Mouse (Mus musculus) forebrain, embryonic 13.5 days (tissue): ENCODE measurements around the gene Nxph4. TPM values are rescaled to one million over a fixed set of nuclear protein-coding genes. Genes with fewer than 3 reads are reported as not detected.
A peak's percentile ranks its signal among the peaks of the same experiment; 100 is the strongest.

Experiments used
- ATAC-seq: fragments of 200-750 bp; cut with Nextera tagmentation; 2 replicates; pipeline ENCODE4 v1.8.0; 2017
- H3K27ac ChIP-seq: fragments of 300-500 bp; sonication (generic); 2 replicates; pipeline ENCODE4 v1.5.1; 2015; ENCODE audit warnings: inconsistent platforms, mild to moderate bottlenecking, moderate library complexity
- H3K27me3 ChIP-seq: fragments of 300-500 bp; sonication (generic); 2 replicates; pipeline ENCODE4 v1.6.1; 2015; ENCODE audit warnings: mild to moderate bottlenecking, inconsistent platforms
- H3K36me3 ChIP-seq: fragments of 300-500 bp; sonication (generic); 2 replicates; pipeline ENCODE4 v1.6.1; 2015; ENCODE audit warnings: mild to moderate bottlenecking, inconsistent platforms; ENCODE audit not compliant: poor library complexity, severe bottlenecking
- H3K4me1 ChIP-seq: fragments of 300-500 bp; sonication (generic); 2 replicates; pipeline ENCODE4 v1.6.1; 2015; ENCODE audit warnings: inconsistent platforms
- H3K4me2 ChIP-seq: fragments of 300-500 bp; sonication (generic); 2 replicates; pipeline ENCODE4 v1.6.1; 2015; ENCODE audit warnings: inconsistent platforms, mild to moderate bottlenecking, moderate library complexity
- H3K4me3 ChIP-seq: fragments of 300-500 bp; sonication (generic); 2 replicates; pipeline ENCODE4 v1.5.1; 2015; ENCODE audit warnings: mild to moderate bottlenecking, inconsistent platforms
- H3K9ac ChIP-seq: fragments of 300-500 bp; sonication (generic); 2 replicates; pipeline ENCODE4 v1.6.1; 2015; ENCODE audit warnings: mild to moderate bottlenecking, inconsistent platforms
- H3K9me3 ChIP-seq: fragments of 300-500 bp; sonication (generic); replicated peaks from 2 replicates; pipeline ENCODE4 v1.6.1; 2016; ENCODE audit warnings: inconsistent platforms
- WGBS: fragments of 180-500 bp; shearing (Covaris S2); methylation state at CpG from one replicate; pipeline ENCODE4 v1.1.7; 2015; 5-methylcytosine and 5-hydroxymethylcytosine counted together
- polyA plus RNA-seq: library from polyadenylated mRNA; unstranded; fragments of >200 nt; fragmentation: Nextera tagmentation; extraction: Ambion mirVana; gene quantifications from 2 replicates; pipeline ENCODE4 v1.2.1, GENCODE M21; 2015

The Nxph4 gene
- 36.8 and 50.7 TPM in 2 replicates for polyA plus RNA-seq

DNA sequence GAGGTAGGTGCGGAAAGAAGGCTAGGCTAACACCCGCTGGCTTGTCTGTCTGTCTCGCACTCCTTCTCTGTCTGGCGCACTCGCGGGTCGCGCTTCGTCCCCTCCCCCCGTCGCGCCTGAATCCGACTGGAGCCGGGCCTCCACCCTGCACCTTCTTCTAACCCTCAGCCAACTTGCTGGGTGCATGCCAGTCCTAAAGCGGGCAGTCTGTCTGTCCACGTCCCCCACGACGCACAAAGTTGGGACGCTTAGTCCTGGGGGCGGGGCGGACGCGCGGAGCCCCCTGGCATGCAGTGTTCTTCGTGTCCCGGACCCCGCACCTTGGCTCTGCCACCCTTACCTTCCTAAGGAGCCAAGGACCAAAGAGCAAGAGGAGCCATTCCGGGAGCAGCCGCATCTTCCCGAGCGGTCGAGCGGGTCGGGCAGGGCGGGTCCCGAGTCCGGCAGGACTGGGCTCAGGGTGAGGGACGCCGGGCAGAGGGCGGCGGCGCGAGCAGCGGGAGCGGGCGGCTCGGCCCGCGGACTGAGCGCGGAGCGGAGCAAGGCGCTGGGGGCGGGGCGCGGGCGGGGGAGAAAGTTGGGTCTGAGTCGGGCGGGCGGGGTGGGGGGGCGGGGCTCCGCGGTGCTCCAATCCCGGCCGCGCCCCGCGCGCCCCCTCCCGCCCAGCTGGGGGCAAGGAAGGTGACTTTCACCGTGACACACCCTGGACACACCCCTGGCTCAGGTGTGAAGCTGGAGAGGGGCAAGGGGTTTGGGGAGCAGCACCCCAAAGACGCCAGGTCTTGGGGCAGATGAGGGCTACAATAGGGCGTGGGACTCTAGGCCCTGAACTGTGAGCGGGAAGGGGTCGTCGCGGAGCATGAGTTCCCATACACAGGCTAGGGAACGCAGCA is at the start of gene Nxph4:
Gene Nxph4 (minus strand): TSS at position 524 of the 893 bp plus-strand sequence.
- no peaks in the 10 kb centered on the region for H3K9me3 ChIP-seq
- H3K27ac ChIP-seq, result peak within 1 kb of the TSS; percentile 61
- H3K4me2 ChIP-seq, result peak within 1 kb of the TSS; percentile 83
- H3K36me3 ChIP-seq, result peaks cover 11% of the 10 kb centered on the region
- WGBS, result under 1% methylated on average over 51 of the region's 78 CpGs
- peak within 1 kb of the TSS; percentile 52 for H3K4me3 ChIP-seq
- no peak for ATAC-seq
- peak within 1 kb of the TSS; percentile 73 for H3K9ac ChIP-seq
- peaks cover 73% of the 10 kb centered on the region for H3K27me3 ChIP-seq
- H3K4me1 ChIP-seq, result peaks cover 78% of the 10 kb centered on the region

- peaks cover 98% of the 10 kb centered on the region for H3K36me3 ChIP-seq
- H3K9ac ChIP-seq, result no peak overlapping the region
- no peaks in the 10 kb centered on the region for H3K27me3 ChIP-seq
- no peak overlapping the region for H3K4me2 ChIP-seq
- no peak overlapping the region for H3K27ac ChIP-seq
- WGBS, result 91% methylated on average over 8 of the region's 8 CpGs
- no peaks in the 10 kb centered on the region for H3K4me1 ChIP-seq
- H3K9me3 ChIP-seq, result no peaks in the 10 kb centered on the region
- no peak for ATAC-seq
- no peak overlapping the region for H3K4me3 ChIP-seq
Measured at GRCm38 (mm10) chr10:127583649-127584048, 49.3 kb upstream of the Nxph4 start.

DNA sequence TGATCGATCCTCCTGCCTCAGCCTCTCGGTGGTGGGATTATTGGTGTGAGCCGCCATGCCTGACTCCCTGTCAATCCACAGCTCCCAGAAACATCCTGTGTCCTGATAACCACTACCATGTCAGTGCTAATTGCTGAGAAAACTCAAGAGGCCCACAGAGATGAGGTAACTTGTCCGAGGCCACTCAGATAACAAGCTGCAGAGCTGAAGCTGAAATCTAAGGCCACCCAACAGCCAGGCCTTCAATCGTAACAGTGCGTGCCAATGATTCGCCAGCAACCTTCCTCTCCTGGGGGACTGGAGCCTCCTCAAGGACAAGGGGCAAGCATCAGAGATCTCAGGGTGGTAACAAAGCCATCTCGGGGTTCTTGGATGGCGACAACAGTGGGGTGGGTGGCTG is 46.9 kb upstream of the Nxph4 start:
- WGBS, result 95% methylated on average over 9 of the region's 9 CpGs

GRCm38 (mm10) chr10:127577982-127578381 is 43.6 kb upstream of the Nxph4 start:
- 94% methylated on average over 15 of the region's 15 CpGs for WGBS
- Histone ChIP-seq H3K4me1 (no peaks in the 10 kb centered on the region), H3K27ac (no peak overlapping the region), H3K9ac (no peak overlapping the region), H3K4me3 (no peak overlapping the region), H3K27me3 (no peaks in the 10 kb centered on the region), H3K36me3 (peaks cover 100% of the 10 kb centered on the region), H3K9me3 (no peaks in the 10 kb centered on the region), H3K4me2 (no peak overlapping the region)
- no peak for ATAC-seq

More for the DNA sequence above, 46.9 kb upstream of the Nxph4 start:
- H3K4me3 ChIP-seq, result no peak overlapping the region
- H3K9me3 ChIP-seq, result no peaks in the 10 kb centered on the region
- ATAC-seq, result no peak
- H3K27ac ChIP-seq, result no peak overlapping the region
- H3K27me3 ChIP-seq, result no peaks in the 10 kb centered on the region
- no peak overlapping the region for H3K4me2 ChIP-seq
- H3K36me3 ChIP-seq, result peaks cover 98% of the 10 kb centered on the region
- H3K4me1 ChIP-seq, result no peaks in the 10 kb centered on the region
- no peak overlapping the region for H3K9ac ChIP-seq

DNA sequence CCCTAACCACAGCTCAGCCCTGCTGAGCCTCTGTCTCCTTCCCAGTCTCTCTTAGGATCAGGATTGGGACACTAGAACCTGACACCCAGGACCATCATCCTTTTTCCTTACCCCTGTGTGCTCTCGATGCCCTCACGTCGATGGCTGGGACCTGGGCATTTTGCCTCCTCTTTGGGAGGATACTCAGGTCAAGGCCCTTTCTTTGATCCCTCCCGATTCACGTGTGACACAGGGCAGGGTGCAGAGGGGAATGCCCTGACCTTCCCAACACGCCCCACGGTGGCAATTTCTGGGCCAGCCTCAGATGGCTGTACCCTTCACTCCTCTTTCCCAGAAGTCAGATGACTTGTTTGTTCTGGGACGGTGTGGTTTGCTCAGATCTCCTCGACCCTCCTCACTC is 42.8 kb upstream of the Nxph4 start:
- ATAC-seq, result no peak
- Histone ChIP-seq H3K4me2 (no peak overlapping the region), H3K9ac (no peak overlapping the region), H3K27me3 (no peaks in the 10 kb centered on the region), H3K9me3 (no peaks in the 10 kb centered on the region), H3K4me3 (no peak overlapping the region), H3K27ac (no peak overlapping the region), H3K4me1 (no peaks in the 10 kb centered on the region), H3K36me3 (peaks cover 100% of the 10 kb centered on the region)
- WGBS, result 88% methylated on average over 9 of the region's 9 CpGs

- ATAC-seq, result no peak
- 71% methylated on average over 18 of the region's 18 CpGs for WGBS
- Histone ChIP-seq H3K4me2 (no peak overlapping the region), H3K9me3 (no peaks in the 10 kb centered on the region), H3K4me3 (no peak overlapping the region), H3K9ac (no peak overlapping the region), H3K4me1 (no peaks in the 10 kb centered on the region), H3K36me3 (peaks cover 100% of the 10 kb centered on the region), H3K27ac (no peak overlapping the region), H3K27me3 (no peaks in the 10 kb centered on the region)
Measured at GRCm38 (mm10) chr10:127576381-127576961, 42.1 kb upstream of the Nxph4 start.

DNA sequence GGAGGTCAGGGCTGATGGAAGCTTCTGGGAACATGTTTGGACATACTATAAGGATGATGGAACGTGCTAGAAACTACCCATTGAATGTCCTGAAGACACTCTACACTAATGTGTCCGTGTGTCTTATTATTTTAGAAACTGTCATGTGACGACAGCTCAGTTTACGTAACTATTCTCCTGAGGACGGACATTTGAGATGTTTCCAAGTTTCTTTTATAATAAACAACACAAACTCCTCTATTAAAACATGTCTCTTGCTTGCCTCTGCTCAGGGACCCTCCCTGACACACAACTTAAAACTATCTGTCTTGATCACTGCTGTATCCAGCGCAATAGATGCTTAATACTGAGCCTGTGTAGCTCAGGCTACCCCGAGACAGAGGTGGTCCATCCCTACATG is 41.4 kb upstream of the Nxph4 start:
- 91% methylated on average over 7 of the region's 7 CpGs for WGBS
- Histone ChIP-seq H3K4me1 (no peaks in the 10 kb centered on the region), H3K4me2 (no peak overlapping the region), H3K36me3 (peaks cover 100% of the 10 kb centered on the region), H3K27ac (no peak overlapping the region), H3K9me3 (no peaks in the 10 kb centered on the region), H3K27me3 (no peaks in the 10 kb centered on the region), H3K9ac (no peak overlapping the region), H3K4me3 (no peak overlapping the region)
- ATAC-seq, result no peak

- H3K27ac ChIP-seq, result no peak overlapping the region
- 95% methylated on average over 5 of the region's 5 CpGs for WGBS
- H3K4me1 ChIP-seq, result no peaks in the 10 kb centered on the region
- H3K27me3 ChIP-seq, result no peaks in the 10 kb centered on the region
- no peak overlapping the region for H3K4me2 ChIP-seq
- no peak overlapping the region for H3K9ac ChIP-seq
- no peak for ATAC-seq
- no peak overlapping the region for H3K4me3 ChIP-seq
- H3K9me3 ChIP-seq, result no peaks in the 10 kb centered on the region
- peaks cover 88% of the 10 kb centered on the region for H3K36me3 ChIP-seq
Measured at GRCm38 (mm10) chr10:127572281-127572680, 37.9 kb upstream of the Nxph4 start.

DNA sequence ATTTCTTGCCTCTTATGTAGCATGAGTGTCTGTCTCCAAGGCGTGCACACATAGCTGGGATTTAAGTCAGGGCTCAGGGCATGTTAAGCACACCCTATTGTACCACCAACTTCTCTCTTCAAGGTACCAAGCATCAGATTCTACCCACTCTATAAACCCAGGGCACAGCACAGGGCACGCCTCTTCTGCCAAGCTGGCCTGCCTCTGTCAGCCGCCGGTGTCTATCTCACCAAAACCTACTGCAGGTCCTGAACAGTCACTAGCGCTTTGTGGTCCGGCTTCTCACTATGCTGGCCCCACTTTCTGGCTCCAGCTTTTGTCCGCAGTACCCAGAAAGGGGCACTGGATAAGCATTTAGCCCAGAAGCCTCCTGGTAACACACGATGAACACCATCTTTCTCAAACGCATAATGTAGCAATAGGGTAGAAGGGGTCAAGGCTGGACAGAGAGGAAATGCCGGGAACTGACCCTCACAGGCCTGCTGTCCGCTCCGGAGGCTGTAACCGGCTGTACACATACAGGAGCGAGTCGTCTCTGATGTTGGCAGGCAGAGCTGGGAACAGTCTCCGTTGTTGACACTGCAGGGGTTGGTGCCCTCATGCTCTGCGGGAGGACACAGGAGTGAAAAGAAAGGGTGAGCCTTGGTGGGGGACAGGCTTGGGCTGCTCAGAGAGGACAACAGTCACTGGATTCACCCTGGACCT is 36.7 kb upstream of the Nxph4 start:
- no peak overlapping the region for H3K4me3 ChIP-seq
- H3K9me3 ChIP-seq, result no peaks in the 10 kb centered on the region
- H3K4me1 ChIP-seq, result no peaks in the 10 kb centered on the region
- WGBS, result 92% methylated on average over 17 of the region's 17 CpGs
- no peak overlapping the region for H3K4me2 ChIP-seq
- no peak overlapping the region for H3K9ac ChIP-seq
- peaks cover 88% of the 10 kb centered on the region for H3K36me3 ChIP-seq
- H3K27ac ChIP-seq, result no peak overlapping the region
- no peak for ATAC-seq
- no peaks in the 10 kb centered on the region for H3K27me3 ChIP-seq

GRCm38 (mm10) chr10:127570384-127570783 is 36.0 kb upstream of the Nxph4 start:
- Histone ChIP-seq H3K27ac (no peak overlapping the region; the same call in 1 of the 2 replicates), H3K9me3 (no peaks in the 10 kb centered on the region), H3K36me3 (peaks cover 86% of the 10 kb centered on the region), H3K9ac (no peak overlapping the region), H3K27me3 (no peaks in the 10 kb centered on the region), H3K4me3 (no peak overlapping the region), H3K4me1 (no peaks in the 10 kb centered on the region), H3K4me2 (no peak overlapping the region)
- no peak for ATAC-seq
- WGBS, result 85% methylated on average over 6 of the region's 6 CpGs

DNA sequence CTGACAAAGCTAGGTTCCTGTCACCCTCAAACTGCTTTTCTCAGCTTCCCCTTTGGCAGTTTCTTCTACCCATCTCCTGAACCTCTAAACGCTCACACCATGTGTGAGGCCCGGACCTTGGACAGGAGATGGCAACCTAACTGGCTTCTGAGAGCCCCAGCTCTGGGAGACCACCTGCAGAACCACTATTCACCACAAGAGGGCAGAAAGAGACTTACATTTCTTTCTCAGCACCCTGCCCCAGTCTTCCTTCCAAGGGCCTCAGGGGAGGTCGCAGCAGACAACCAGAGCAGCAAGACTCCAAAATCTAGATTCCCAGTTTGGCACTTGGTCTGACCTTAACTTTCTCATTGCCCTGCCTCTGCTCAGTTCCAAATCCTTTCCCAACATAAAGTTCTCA is 35.1 kb upstream of the Nxph4 start:
- Histone ChIP-seq H3K9me3 (no peaks in the 10 kb centered on the region), H3K27me3 (no peaks in the 10 kb centered on the region), H3K27ac (no peak overlapping the region), H3K4me2 (no peak overlapping the region), H3K4me3 (no peak overlapping the region), H3K36me3 (peaks cover 84% of the 10 kb centered on the region), H3K9ac (no peak overlapping the region), H3K4me1 (no peaks in the 10 kb centered on the region)
- WGBS, result 34% methylated on average over 3 of the region's 3 CpGs
- peak; percentile 50; the same call in 1 of the 2 replicates for ATAC-seq
